Mouse (Mus musculus) left cerebral cortex, adult 18-20 months (tissue): ENCODE measurements around the gene Slc4a8. TPM values are rescaled to one million over a fixed set of nuclear protein-coding genes. Genes with fewer than 3 reads are reported as not detected.
A peak's percentile ranks its signal among the peaks of the same experiment; 100 is the strongest.
"Not testable (repeated sequence)": the region's sequence is repeated elsewhere in the genome, so short reads cannot be mapped to it uniquely, and the experiment has no call there.

Experiments used
- DNase-seq, 2 experiments: peaks; one replicate each; pipeline ENCODE4 v3.0.0; 2021 to 2022; ENCODE audit warnings: low spot score in 2 of 2, mixed read lengths in 1 of 2
- total RNA-seq, 2 experiments: library from RNA; stranded (reverse); gene quantifications; 2 replicates each; pipeline ENCODE4 v1.2.3; 2021

The Slc4a8 gene
- total RNA-seq, 2 experiments from 2014 or later, result 67.6 to 73.7 TPM

GRCm38 (mm10) chr15:100739442-100739841 lies 22.1 kb upstream of the Slc4a8 start:
- no peak for DNase-seq

GRCm38 (mm10) chr15:100743238-100743637 lies 18.3 kb upstream of the Slc4a8 start:
- DNase-seq, result no peak

GRCm38 (mm10) chr15:100746478-100747120 lies 14.9 kb upstream of the Slc4a8 start:
- no peak for DNase-seq

- DNase-seq, result no peak
Observed at GRCm38 (mm10) chr15:100747121-100747963, 14.2 kb upstream of the Slc4a8 start.

- DNase-seq, result no peak
Observed at GRCm38 (mm10) chr15:100748584-100748983, 13.0 kb upstream of the Slc4a8 start.

- no peak for DNase-seq
Observed at GRCm38 (mm10) chr15:100749751-100750538, 11.6 kb upstream of the Slc4a8 start.

- DNase-seq, result no peak
Observed at GRCm38 (mm10) chr15:100752439-100752838, 9.1 kb upstream of the Slc4a8 start.

- DNase-seq, result no peak
Observed at GRCm38 (mm10) chr15:100753045-100753444, 8.5 kb upstream of the Slc4a8 start.

GRCm38 (mm10) chr15:100754041-100754440 lies 7.5 kb upstream of the Slc4a8 start:
- DNase-seq, result no peak

- no peak for DNase-seq
Observed at GRCm38 (mm10) chr15:100754805-100755497, 6.6 kb upstream of the Slc4a8 start.

GRCm38 (mm10) chr15:100755498-100755859 lies 6.1 kb upstream of the Slc4a8 start:
- no peak for DNase-seq

GRCm38 (mm10) chr15:100755881-100756624 lies 5.5 kb upstream of the Slc4a8 start:
- no peak for DNase-seq

GRCm38 (mm10) chr15:100757527-100757978 lies 4.0 kb upstream of the Slc4a8 start:
- DNase-seq, result peak; percentile 69 to 77

- DNase-seq, result no peak
Observed at GRCm38 (mm10) chr15:100759286-100759685, 2.3 kb upstream of the Slc4a8 start.

- DNase-seq, result no peak
Observed at GRCm38 (mm10) chr15:100761036-100761418, 520 bp upstream of the Slc4a8 start.

GRCm38 (mm10) chr15:100762649-100763048 lies 1.1 kb downstream of the Slc4a8 start:
- DNase-seq, result no peak

GRCm38 (mm10) chr15:100764163-100764951 lies 2.8 kb downstream of the Slc4a8 start:
- no peak for DNase-seq

- DNase-seq, result no peak
Observed at GRCm38 (mm10) chr15:100766826-100767225, 5.3 kb downstream of the Slc4a8 start.

GRCm38 (mm10) chr15:100767851-100768250 lies 6.3 kb downstream of the Slc4a8 start:
- no peak for DNase-seq

- not testable (repeated sequence) for DNase-seq
Observed at GRCm38 (mm10) chr15:100769023-100769422, 7.5 kb downstream of the Slc4a8 start.
